Mouse (Mus musculus): ENCODE measurements at regions not wholly inside any gene's neighbourhood (a gene's known extent, or its start where the extent isn't known, plus 50 kb on each side); places are given as distances from the start of the nearest gene placed in this dataset.
A peak's percentile ranks its signal among the peaks of the same experiment; 100 is the strongest.

- Histone ChIP-seq H3K9me3 (replicated peaks) (no peaks in the 10 kb centered on the region), H3K4me2 (replicated peaks) (no peak overlapping the region), H3K9ac (no peak overlapping the region), H3K27me3 (no peaks in the 10 kb centered on the region), H3K27ac (no peak overlapping the region), H3K4me3 (no peak overlapping the region), H3K4me1 (no peaks in the 10 kb centered on the region), H3K36me3 (no peaks in the 10 kb centered on the region)
- no peak for ATAC-seq (ENCODE audit: low FRiP score)
- WGBS: 84% methylated on average over 11 of the region's 11 CpGs
These were observed 271.2 kb upstream of the Arrdc3 start for GRCm38 (mm10) chr13:80611937-80612336.

- H3K4me2 ChIP-seq (replicated peaks): no peak overlapping the region
- no peaks in the 10 kb centered on the region for H3K9me3 ChIP-seq (replicated peaks)
- H3K4me1 ChIP-seq: no peaks in the 10 kb centered on the region
- 71% methylated on average over 9 of the region's 9 CpGs for WGBS
- peak; percentile 66; the same call in 1 of the 2 replicates for ATAC-seq (ENCODE audit: low FRiP score)
- H3K27me3 ChIP-seq: no peaks in the 10 kb centered on the region
- H3K9ac ChIP-seq: no peak overlapping the region
- no peaks in the 10 kb centered on the region for H3K36me3 ChIP-seq
- no peak overlapping the region for H3K27ac ChIP-seq
- H3K4me3 ChIP-seq: no peak overlapping the region
These were observed 269.9 kb upstream of the Arrdc3 start for GRCm38 (mm10) chr13:80613167-80613883.

GRCm38 (mm10) chr13:80613884-80614247 is 269.3 kb upstream of the Arrdc3 start:
- Histone ChIP-seq H3K36me3 (no peaks in the 10 kb centered on the region), H3K4me1 (no peaks in the 10 kb centered on the region), H3K4me3 (no peak overlapping the region), H3K9me3 (replicated peaks) (no peaks in the 10 kb centered on the region), H3K27ac (no peak overlapping the region), H3K4me2 (replicated peaks) (no peak overlapping the region), H3K27me3 (no peaks in the 10 kb centered on the region), H3K9ac (no peak overlapping the region)
- no peak for ATAC-seq (ENCODE audit: low FRiP score)
- WGBS: 55% methylated on average over 1 of the region's 1 CpGs

- Histone ChIP-seq H3K4me3 (no peak overlapping the region), H3K4me1 (no peaks in the 10 kb centered on the region), H3K4me2 (replicated peaks) (no peak overlapping the region), H3K36me3 (no peaks in the 10 kb centered on the region), H3K27me3 (no peaks in the 10 kb centered on the region), H3K27ac (no peak overlapping the region), H3K9me3 (replicated peaks) (no peaks in the 10 kb centered on the region), H3K9ac (no peak overlapping the region)
- WGBS: 59% methylated on average over 5 of the region's 5 CpGs
- no peak for ATAC-seq (ENCODE audit: low FRiP score)
These were observed 268.2 kb upstream of the Arrdc3 start for GRCm38 (mm10) chr13:80614971-80615370.

GRCm38 (mm10) chr13:80623005-80623404 is 260.2 kb upstream of the Arrdc3 start:
- no peaks in the 10 kb centered on the region for H3K36me3 ChIP-seq
- 23% methylated on average over 2 of the region's 2 CpGs for WGBS
- no peak overlapping the region for H3K4me3 ChIP-seq
- no peaks in the 10 kb centered on the region for H3K9me3 ChIP-seq (replicated peaks)
- no peak overlapping the region for H3K27ac ChIP-seq
- H3K4me2 ChIP-seq (replicated peaks): no peak overlapping the region
- no peak overlapping the region for H3K9ac ChIP-seq
- H3K27me3 ChIP-seq: no peaks in the 10 kb centered on the region
- ATAC-seq (ENCODE audit: low FRiP score): peak; percentile 87
- H3K4me1 ChIP-seq: 0 out of 2 replicates have a peak, but pooled peaks cover 4% of the 10 kb centered on the region

- 74% methylated on average over 2 of the region's 2 CpGs for WGBS
- H3K36me3 ChIP-seq: no peaks in the 10 kb centered on the region
- H3K27ac ChIP-seq: no peak overlapping the region
- H3K9me3 ChIP-seq (replicated peaks): no peaks in the 10 kb centered on the region
- H3K4me1 ChIP-seq: no peaks in the 10 kb centered on the region
- no peak overlapping the region for H3K4me3 ChIP-seq
- no peak for ATAC-seq (ENCODE audit: low FRiP score)
- no peaks in the 10 kb centered on the region for H3K27me3 ChIP-seq
- no peak overlapping the region for H3K9ac ChIP-seq
- no peak overlapping the region for H3K4me2 ChIP-seq (replicated peaks)
These were observed 241.8 kb upstream of the Arrdc3 start for GRCm38 (mm10) chr13:80641334-80641733.

- ATAC-seq (ENCODE audit: low FRiP score): peak; percentile 32; the same call in 1 of the 2 replicates
These were observed 235.6 kb upstream of the Arrdc3 start for GRCm38 (mm10) chr13:80647578-80647977.

GRCm38 (mm10) chr13:80652967-80653539 is 230.1 kb upstream of the Arrdc3 start:
- ATAC-seq (ENCODE audit: low FRiP score): no peak
- H3K27me3 ChIP-seq: no peaks in the 10 kb centered on the region

More at GRCm38 (mm10) chr13:80647578-80647977, 235.6 kb upstream of the Arrdc3 start:
- Histone ChIP-seq H3K27ac (no peak overlapping the region), H3K9me3 (replicated peaks) (no peaks in the 10 kb centered on the region), H3K36me3 (no peaks in the 10 kb centered on the region), H3K27me3 (no peaks in the 10 kb centered on the region), H3K4me2 (replicated peaks) (no peak overlapping the region), H3K9ac (no peak overlapping the region), H3K4me3 (no peak overlapping the region), H3K4me1 (peaks cover 5% of the 10 kb centered on the region; the same call in 1 of the 2 replicates)
- 19% methylated on average over 4 of the region's 4 CpGs for WGBS

GRCm38 (mm10) chr13:80666186-80666713 is 216.9 kb upstream of the Arrdc3 start:
- H3K36me3 ChIP-seq: no peaks in the 10 kb centered on the region
- no peaks in the 10 kb centered on the region for H3K4me1 ChIP-seq
- WGBS: 65% methylated on average over 3 of the region's 3 CpGs
- H3K9ac ChIP-seq: no peak overlapping the region
- no peak for ATAC-seq (ENCODE audit: low FRiP score)
- H3K9me3 ChIP-seq (replicated peaks): no peaks in the 10 kb centered on the region
- H3K27me3 ChIP-seq: no peaks in the 10 kb centered on the region
- no peak overlapping the region for H3K4me3 ChIP-seq
- H3K27ac ChIP-seq: no peak overlapping the region
- no peak overlapping the region for H3K4me2 ChIP-seq (replicated peaks)

More at GRCm38 (mm10) chr13:80652967-80653539, 230.1 kb upstream of the Arrdc3 start:
- Histone ChIP-seq H3K4me2 (replicated peaks) (no peak overlapping the region), H3K4me3 (no peak overlapping the region), H3K27ac (no peak overlapping the region), H3K9ac (no peak overlapping the region), H3K4me1 (no peaks in the 10 kb centered on the region), H3K36me3 (no peaks in the 10 kb centered on the region), H3K9me3 (replicated peaks) (no peaks in the 10 kb centered on the region)
- 81% methylated on average over 8 of the region's 8 CpGs for WGBS

GRCm38 (mm10) chr13:80689871-80690270 is 193.3 kb upstream of the Arrdc3 start:
- Histone ChIP-seq H3K9ac (no peak overlapping the region), H3K4me1 (no peaks in the 10 kb centered on the region), H3K27ac (no peak overlapping the region), H3K36me3 (no peaks in the 10 kb centered on the region), H3K4me2 (replicated peaks) (no peak overlapping the region), H3K4me3 (no peak overlapping the region), H3K27me3 (no peaks in the 10 kb centered on the region), H3K9me3 (replicated peaks) (no peaks in the 10 kb centered on the region)
- no peak for ATAC-seq (ENCODE audit: low FRiP score)

GRCm38 (mm10) chr13:80690654-80691386 is 192.4 kb upstream of the Arrdc3 start:
- WGBS: 76% methylated on average over 4 of the region's 4 CpGs
- H3K27ac ChIP-seq: no peak overlapping the region

GRCm38 (mm10) chr13:80695549-80696150 is 187.5 kb upstream of the Arrdc3 start:
- ATAC-seq (ENCODE audit: low FRiP score): no peak
- H3K4me2 ChIP-seq (replicated peaks): no peak overlapping the region
- WGBS: 65% methylated on average over 1 of the region's 1 CpGs

More at GRCm38 (mm10) chr13:80690654-80691386, 192.4 kb upstream of the Arrdc3 start:
- no peak for ATAC-seq (ENCODE audit: low FRiP score)
- H3K4me1 ChIP-seq: no peaks in the 10 kb centered on the region
- no peak overlapping the region for H3K4me2 ChIP-seq (replicated peaks)
- no peaks in the 10 kb centered on the region for H3K36me3 ChIP-seq
- no peak overlapping the region for H3K4me3 ChIP-seq
- H3K27me3 ChIP-seq: no peaks in the 10 kb centered on the region
- H3K9me3 ChIP-seq (replicated peaks): no peaks in the 10 kb centered on the region
- no peak overlapping the region for H3K9ac ChIP-seq

More at GRCm38 (mm10) chr13:80695549-80696150, 187.5 kb upstream of the Arrdc3 start:
- Histone ChIP-seq H3K36me3 (no peaks in the 10 kb centered on the region), H3K9ac (no peak overlapping the region), H3K4me3 (no peak overlapping the region), H3K9me3 (replicated peaks) (no peaks in the 10 kb centered on the region), H3K4me1 (no peaks in the 10 kb centered on the region), H3K27ac (no peak overlapping the region), H3K27me3 (no peaks in the 10 kb centered on the region)
